Mouse (Mus musculus) forebrain, postnatal 0 days (tissue): ENCODE data around the gene Ccl26. TPM values are rescaled to one million over a fixed set of nuclear protein-coding genes. Genes with fewer than 3 reads are reported as not detected.

Experiments used
- ATAC-seq: fragments of 200-750 bp; cut with Nextera tagmentation; 2 replicates; pipeline ENCODE4 v1.8.0; 2017; ENCODE audit warnings: mild to moderate bottlenecking, moderate library complexity
- DNase-seq: peaks from one replicate; pipeline ENCODE4 v3.0.0-alpha.2; 2015
- H3K27ac ChIP-seq: fragments of 300-500 bp; sonication (generic); 2 replicates; pipeline ENCODE4 v1.5.1; 2014; ENCODE audit warnings: low read depth, mild to moderate bottlenecking, antibody characterized with exemption, low read length, moderate library complexity, mixed read lengths
- H3K27me3 ChIP-seq: fragments of 300-500 bp; sonication (generic); 2 replicates; pipeline ENCODE4 v1.6.1; 2014; ENCODE audit warnings: mild to moderate bottlenecking, low read length, mixed read lengths; ENCODE audit not compliant: insufficient read depth
- H3K36me3 ChIP-seq: fragments of 300-500 bp; sonication (generic); 2 replicates; pipeline ENCODE4 v1.6.1; 2014; ENCODE audit warnings: mild to moderate bottlenecking, moderate library complexity; ENCODE audit not compliant: insufficient read depth
- H3K4me1 ChIP-seq: fragments of 300-500 bp; sonication (generic); 2 replicates; pipeline ENCODE4 v1.6.1; 2014; ENCODE audit warnings: antibody characterized with exemption; ENCODE audit not compliant: insufficient read depth
- H3K4me2 ChIP-seq: fragments of 300-500 bp; sonication (generic); 2 replicates; pipeline ENCODE4 v1.6.1; 2014; ENCODE audit warnings: low read depth, mild to moderate bottlenecking, moderate library complexity
- H3K4me3 ChIP-seq: fragments of 300-500 bp; sonication (generic); 2 replicates; pipeline ENCODE4 v1.5.1; 2014; ENCODE audit warnings: low read depth, low read length, mixed read lengths
- H3K9ac ChIP-seq: fragments of 300-500 bp; sonication (generic); 2 replicates; pipeline ENCODE4 v1.6.1; 2014; ENCODE audit warnings: mild to moderate bottlenecking
- H3K9me3 ChIP-seq: fragments of 300-500 bp; sonication (generic); 2 replicates; pipeline ENCODE4 v1.6.1; 2016; ENCODE audit warnings: low read length
- CTCF ChIP-seq: sonication (generic); IDR thresholded peaks from 2 replicates; pipeline ENCODE4 v1.5.1; 2016; ENCODE audit warnings: antibody characterized with exemption, control low read depth, low read depth
- WGBS: fragments of 180-500 bp; shearing (Covaris S2); extraction: QIAGEN DNeasy Blood & Tissue Kit; methylation state at CpG from one replicate; pipeline ENCODE4 v1.1.7; 2014; 5-methylcytosine and 5-hydroxymethylcytosine counted together
- polyA plus RNA-seq: library from polyadenylated mRNA; unstranded; fragments of >200 nt; fragmentation: Nextera tagmentation; extraction: Ambion mirVana; gene quantifications from 2 replicates; pipeline ENCODE4 v1.2.1, GENCODE M21; 2015
- total RNA-seq: library from RNA; depleted of rRNA; stranded (reverse); fragments of >200 nt; gene quantifications from 2 replicates; pipeline ENCODE4 v1.2.3, GENCODE M21; 2014; rRNA removed

Gene Ccl26
- total and polyA plus RNA-seq, 2 experiments from 2014 or later, result not detected

DNA sequence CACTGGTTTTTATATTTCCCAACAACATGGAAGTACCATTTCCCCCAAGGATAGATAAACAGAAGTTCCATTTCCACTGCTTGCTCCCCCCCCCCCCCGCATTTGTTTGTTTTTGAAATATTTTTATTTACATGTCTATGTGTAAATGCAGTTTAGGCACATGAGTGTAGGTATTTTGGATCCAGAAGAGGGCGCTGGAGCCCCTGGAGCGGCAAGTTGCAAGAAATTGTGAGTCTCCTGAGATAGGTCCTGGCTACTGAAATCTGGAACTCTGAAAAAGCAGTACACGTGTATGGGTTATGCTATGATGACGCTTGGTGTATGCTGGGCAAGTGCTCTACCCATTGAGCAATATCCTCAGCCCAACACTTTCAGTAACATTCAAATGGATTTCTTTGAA is 52.3 kb downstream of the Ccl26 start:
- Histone ChIP-seq H3K36me3 (no peaks in the 10 kb centered on the region), H3K9ac (no peak overlapping the region), H3K4me2 (no peak overlapping the region), H3K4me1 (no peaks in the 10 kb centered on the region), H3K4me3 (no peak overlapping the region), H3K27me3 (no peaks in the 10 kb centered on the region), H3K9me3 (no peaks in the 10 kb centered on the region), H3K27ac (no peak overlapping the region)
- DNase-seq (no peak), ATAC-seq (no peak)
- peak; percentile 27; the same call in 1 of the 2 replicates for TF ChIP-seq CTCF
- WGBS, result 71% methylated on average over 5 of the region's 5 CpGs

Other genes starting within 250 kb of the Ccl26 start
- gene Fkbp6, start 213.5 kb downstream of the Ccl26 start, total RNA-seq, result not detected in 2 replicates
- gene Fkbp6, start 213.5 kb downstream of the Ccl26 start, polyA plus RNA-seq, result 0.18 TPM in 1 of 2 replicates, not detected in the other
- gene Trim50, start 210.3 kb downstream of the Ccl26 start, total RNA-seq, result not detected in 2 replicates
- not detected in 2 replicates for gene Trim50, start 210.3 kb downstream of the Ccl26 start, polyA plus RNA-seq
- 20.2 and 29.5 TPM in 2 replicates for gene Nsun5, start 193.6 kb downstream of the Ccl26 start, total RNA-seq
- gene Nsun5, start 193.6 kb downstream of the Ccl26 start, polyA plus RNA-seq, result 19.5 and 20.4 TPM in 2 replicates
- gene Pom121, start 169.0 kb downstream of the Ccl26 start, total RNA-seq, result 6.0 and 9.9 TPM in 2 replicates
- gene Pom121, start 169.0 kb downstream of the Ccl26 start, polyA plus RNA-seq, result 6.0 and 8.1 TPM in 2 replicates
- 73.6 and 91.1 TPM in 2 replicates for gene Hip1, start 18.4 kb downstream of the Ccl26 start, total RNA-seq
- gene Hip1, start 18.4 kb downstream of the Ccl26 start, polyA plus RNA-seq, result 12.9 and 22.5 TPM in 2 replicates
- gene Ccl24, start 9.5 kb upstream of the Ccl26 start, total RNA-seq, result 0.62 and 2.4 TPM in 2 replicates
- gene Ccl24, start 9.5 kb upstream of the Ccl26 start, polyA plus RNA-seq, result 2.4 and 2.7 TPM in 2 replicates
- gene Rhbdd2, start 69.0 kb upstream of the Ccl26 start, total RNA-seq, result 16.5 and 19.0 TPM in 2 replicates
- gene Rhbdd2, start 69.0 kb upstream of the Ccl26 start, polyA plus RNA-seq, result 97.4 and 120 TPM in 2 replicates
- gene Por, start 106.5 kb upstream of the Ccl26 start, total RNA-seq, result 78.5 and 89.5 TPM in 2 replicates
- 76.7 and 96.1 TPM in 2 replicates for gene Por, start 106.5 kb upstream of the Ccl26 start, polyA plus RNA-seq
- 42.7 and 49.1 TPM in 2 replicates for gene Tmem120a, start 180.9 kb upstream of the Ccl26 start, total RNA-seq
- gene Tmem120a, start 180.9 kb upstream of the Ccl26 start, polyA plus RNA-seq, result 111 and 126 TPM in 2 replicates
- 0.29 and 0.54 TPM in 2 replicates for gene Styxl1, start 214.8 kb upstream of the Ccl26 start, total RNA-seq
- 0.25 and 1.0 TPM in 2 replicates for gene Styxl1, start 214.8 kb upstream of the Ccl26 start, polyA plus RNA-seq
- gene Mdh2, start 214.9 kb upstream of the Ccl26 start, total RNA-seq, result 115 and 132 TPM in 2 replicates
- 663 and 665 TPM in 2 replicates for gene Mdh2, start 214.9 kb upstream of the Ccl26 start, polyA plus RNA-seq
- 60.2 and 70.5 TPM in 2 replicates for gene Srrm3, start 243.3 kb upstream of the Ccl26 start, total RNA-seq
- 39.4 and 44.6 TPM in 2 replicates for gene Srrm3, start 243.3 kb upstream of the Ccl26 start, polyA plus RNA-seq